Mouse (Mus musculus) cerebellum, adult 18-20 months (tissue): Measurements from ENCODE around the gene Vmn2r36.
"Not testable (repeated sequence)": the region's sequence is repeated elsewhere in the genome, so short reads cannot be mapped to it uniquely, and the experiment has no call there.

Source experiments
- DNase-seq, 2 experiments: peaks; one replicate each; pipeline ENCODE4 v3.0.0; 2021

Vmn2r36 gene

DNA sequence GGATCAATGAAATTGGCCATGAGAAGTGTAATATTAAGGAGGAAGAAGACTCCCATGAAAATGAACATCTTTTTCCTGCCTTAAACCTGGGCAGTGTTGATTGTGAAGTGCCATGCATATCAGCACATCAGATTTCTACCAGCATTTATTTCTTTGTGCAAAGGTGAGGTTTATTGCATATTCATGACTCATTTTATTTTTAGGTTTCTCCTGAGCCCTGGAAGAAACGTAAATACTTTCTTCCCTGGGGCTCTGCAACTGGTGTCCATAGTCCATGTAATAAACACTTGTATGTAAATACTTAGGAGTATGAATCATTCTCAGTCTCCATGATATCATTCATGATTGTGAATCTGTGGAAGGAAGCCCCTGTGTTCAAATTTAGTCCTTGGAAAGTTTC lies at the start of gene Vmn2r36:
Gene Vmn2r36, minus strand, starts transcription at position 101 of the 400 bp plus-strand sequence.
- DNase-seq, result not testable (repeated sequence)
